Mouse (Mus musculus): ENCODE results near the gene 1700029P11Rik. TPM values are rescaled to one million over a fixed set of nuclear protein-coding genes. Genes with fewer than 3 reads are reported as not detected.

The 1700029P11Rik gene
- total RNA-seq, 2 experiments from 2014 or later = not detected

Other genes with a start within 250 kb of the 1700029P11Rik start
- 100 to 1,000 TPM; 188 to 197 TPM for gene Zc3h7b, start 235.5 kb upstream of the 1700029P11Rik start, total RNA-seq (2021)
- gene Rangap1, start 235.0 kb upstream of the 1700029P11Rik start, total RNA-seq (2021) = 100 to 1,000 TPM; 199 to 206 TPM
- gene Tef, start 178.1 kb upstream of the 1700029P11Rik start, total RNA-seq (2021) = 100 to 1,000 TPM; 188 to 210 TPM
- 10 to 100 TPM; 25.8 to 31.8 TPM for gene Tob2, start 121.7 kb upstream of the 1700029P11Rik start, total RNA-seq (2021)
- gene Phf5a, start 108.6 kb upstream of the 1700029P11Rik start, total RNA-seq (2021) = 10 to 100 TPM; 31.8 to 39.8 TPM
- gene Aco2, start 108.2 kb upstream of the 1700029P11Rik start, total RNA-seq (2021) = 100 to 1,000 TPM; 445 to 467 TPM
- gene Polr3h, start 54.3 kb upstream of the 1700029P11Rik start, total RNA-seq (2021) = 10 to 100 TPM; 52.8 to 53.9 TPM
- gene Csdc2, start 43.8 kb upstream of the 1700029P11Rik start, total RNA-seq (2021) = 100 to 1,000 TPM; 109 to 112 TPM
- gene Pmm1, start 19.6 kb upstream of the 1700029P11Rik start, total RNA-seq (2021) = 100 to 1,000 TPM; 190 to 201 TPM
- gene Xrcc6, start 7.3 kb downstream of the 1700029P11Rik start, total RNA-seq (2021) = 10 to 100 TPM; 18.7 to 23.9 TPM
- gene Desi1, start 53.3 kb downstream of the 1700029P11Rik start, total RNA-seq (2021) = 100 to 1,000 TPM; 103 to 117 TPM
- 100 to 1,000 TPM in 1 of 2 experiments, 10 to 100 TPM in 1; 91.1 to 102 TPM for gene Snu13, start 67.1 kb downstream of the 1700029P11Rik start, total RNA-seq (2021)
- not detected for gene 4930407I10Rik, start 78.6 kb downstream of the 1700029P11Rik start, total RNA-seq (2021)
- gene Mei1, start 89.5 kb downstream of the 1700029P11Rik start, total RNA-seq (2021) = under 1 TPM; 0.72 to 0.79 TPM
- gene Ccdc134, start 147.4 kb downstream of the 1700029P11Rik start, total RNA-seq (2021) = 10 to 100 TPM; 10.1 to 12.9 TPM
- gene Srebf2, start 166.6 kb downstream of the 1700029P11Rik start, total RNA-seq (2021) = 100 to 1,000 TPM; 173 to 195 TPM
- 1 to 10 TPM; 4.1 to 4.7 TPM for gene Shisa8, start 232.3 kb downstream of the 1700029P11Rik start, total RNA-seq (2021)
- under 1 TPM; 0.27 to 0.35 TPM for gene Tnfrsf13c, start 243.8 kb downstream of the 1700029P11Rik start, total RNA-seq (2021)